Mouse (Mus musculus) CH12.LX (cell line): ENCODE measurements at regions not wholly inside any gene's neighbourhood (a gene's known extent, or its start where the extent isn't known, plus 50 kb on each side); places are given as distances from the start of the nearest gene placed in this dataset.

Source experiments
- DNase-seq: peaks from one replicate; pipeline ENCODE4 v3.0.0-alpha.2; 2013; ENCODE audit errors: extremely low read depth
- H3K27ac ChIP-seq: 2 replicates; pipeline ENCODE4 v1.5.1; 2012; ENCODE audit warnings: low read depth, mild to moderate bottlenecking, control low read depth, moderate library complexity; ENCODE audit not compliant: insufficient read depth
- H3K27me3 ChIP-seq: replicated peaks from 2 replicates; pipeline ENCODE3; 2012; ENCODE audit warnings: inconsistent platforms
- H3K36me3 ChIP-seq, 2 experiments: replicated peaks in 1 of 2; 2 replicates each; pipeline versions ENCODE3 to v1.6.1; 2012; ENCODE audit warnings: inconsistent platforms in 1 of 2, low read length in 1 of 2, mild to moderate bottlenecking in 1 of 2, mixed read lengths in 1 of 2, moderate library complexity in 1 of 2; ENCODE audit not compliant: control insufficient read depth in 1 of 2, insufficient read depth in 1 of 2
- H3K4me1 ChIP-seq, 2 experiments: 2 replicates each; pipeline ENCODE4 v1.6.1; 2012; ENCODE audit warnings: inconsistent platforms in 1 of 2, moderate library complexity in 1 of 2; ENCODE audit not compliant: insufficient read depth in 2 of 2, control insufficient read depth in 1 of 2
- H3K4me2 ChIP-seq: 2 replicates; pipeline ENCODE4 v1.6.1; 2012; ENCODE audit warnings: low read depth, mild to moderate bottlenecking, control low read depth; ENCODE audit not compliant: poor library complexity, insufficient read depth, severe bottlenecking
- H3K4me3 ChIP-seq, 3 experiments: fragments of 150-350 bp in 1 of 3; sonication (generic) in 1 of 3; replicated peaks in 1 of 3; 2 replicates each; pipeline versions ENCODE3 to v1.5.1; 2011 to 2012; ENCODE audit warnings: low read depth in 2 of 3, low read length in 2 of 3, mild to moderate bottlenecking in 2 of 3, moderate library complexity in 2 of 3, control low read depth in 1 of 3, improper control_type of control experiment in 1 of 3, inconsistent platforms in 1 of 3, mixed read lengths in 1 of 3; ENCODE audit not compliant: poor library complexity in 1 of 3
- H3K79me2 ChIP-seq: replicated peaks from 2 replicates; pipeline ENCODE4 v1.6.1; 2012; ENCODE audit warnings: mild to moderate bottlenecking, moderate library complexity; ENCODE audit not compliant: control insufficient read depth, poor library complexity, insufficient read depth, severe bottlenecking; ENCODE audit errors: extremely low read depth
- H3K9ac ChIP-seq: 2 replicates; pipeline ENCODE4 v1.6.1; 2012; ENCODE audit warnings: low read depth, mild to moderate bottlenecking, control low read depth, moderate library complexity; ENCODE audit not compliant: insufficient read depth
- H3K9me3 ChIP-seq: replicated peaks from 2 replicates; pipeline ENCODE3; 2012; ENCODE audit warnings: low read length, inconsistent platforms, mixed read lengths
- BHLHE40 ChIP-seq: IDR thresholded peaks from 2 replicates; pipeline ENCODE4 v1.6.1; 2011; ENCODE audit warnings: mild to moderate bottlenecking, low read depth, low read length, improper control_type of control experiment
- CHD1 ChIP-seq: IDR thresholded peaks from 2 replicates; pipeline ENCODE4 v1.6.1; 2012; ENCODE audit warnings: low read depth, low read length, improper control_type of control experiment, inconsistent platforms
- CHD2 ChIP-seq: IDR thresholded peaks from 2 replicates; pipeline ENCODE4 v1.6.1; 2011; ENCODE audit warnings: low read length, improper control_type of control experiment
- CTCF ChIP-seq, 2 experiments: IDR thresholded peaks in 1 of 2; conservative IDR thresholded peaks in 1 of 2; 2 replicates each; pipeline ENCODE4 v1.5.1; 2011 to 2012; ENCODE audit warnings: low read depth in 2 of 2, low read length in 2 of 2, improper control_type of control experiment in 1 of 2, inconsistent platforms in 1 of 2, mild to moderate bottlenecking in 1 of 2, moderate library complexity in 1 of 2
- E2F4 ChIP-seq: IDR thresholded peaks from 2 replicates; pipeline ENCODE4 v1.6.1; 2011; ENCODE audit warnings: low read depth, low read length, improper control_type of control experiment; ENCODE audit not compliant: insufficient replicate concordance
- ELF1 ChIP-seq: IDR thresholded peaks from 2 replicates; pipeline ENCODE4 v1.6.1; 2014; ENCODE audit warnings: low read depth, mild to moderate bottlenecking, inconsistent platforms, low read length, improper control_type of control experiment
- EP300 ChIP-seq: IDR thresholded peaks from 2 replicates; pipeline ENCODE4 v1.6.1; 2011; ENCODE audit warnings: low read length, improper control_type of control experiment
- ETS1 ChIP-seq: conservative IDR thresholded peaks from 2 replicates; pipeline ENCODE4 v1.6.1; 2012; ENCODE audit warnings: low read depth, mild to moderate bottlenecking, inconsistent platforms, low read length, improper control_type of control experiment, moderate library complexity
- HCFC1 ChIP-seq: IDR thresholded peaks from 2 replicates; pipeline ENCODE4 v1.6.1; 2012; ENCODE audit warnings: low read depth, mild to moderate bottlenecking, inconsistent platforms, low read length, improper control_type of control experiment
- IRF4 ChIP-seq: IDR thresholded peaks from 2 replicates; pipeline ENCODE4 v1.6.1; 2014; ENCODE audit warnings: low read depth, mild to moderate bottlenecking, inconsistent platforms, low read length, improper control_type of control experiment
- JUN ChIP-seq: IDR thresholded peaks from 2 replicates; pipeline ENCODE4 v1.6.1; 2011; ENCODE audit warnings: low read depth, mild to moderate bottlenecking, low read length, improper control_type of control experiment, moderate library complexity; ENCODE audit not compliant: insufficient read depth
- JUND ChIP-seq: conservative IDR thresholded peaks from 2 replicates; pipeline ENCODE4 v1.6.1; 2011; ENCODE audit warnings: low read depth, low read length, improper control_type of control experiment
- KAT2A ChIP-seq: IDR thresholded peaks from 2 replicates; pipeline ENCODE4 v1.6.1; 2012; ENCODE audit warnings: low read length, improper control_type of control experiment, inconsistent platforms; ENCODE audit not compliant: insufficient replicate concordance
- MAFK ChIP-seq: IDR thresholded peaks from 2 replicates; pipeline ENCODE4 v1.6.1; 2011; ENCODE audit warnings: low read length, improper control_type of control experiment; ENCODE audit not compliant: insufficient replicate concordance
- MAZ ChIP-seq: IDR thresholded peaks from 2 replicates; pipeline ENCODE4 v1.6.1; 2012; ENCODE audit warnings: low read depth, mild to moderate bottlenecking, inconsistent platforms, low read length, improper control_type of control experiment, moderate library complexity
- MEF2A ChIP-seq: IDR thresholded peaks from 2 replicates; pipeline ENCODE4 v1.6.1; 2014; ENCODE audit warnings: low read depth, mild to moderate bottlenecking, inconsistent platforms, low read length, improper control_type of control experiment, borderline replicate concordance
- MXI1 ChIP-seq: IDR thresholded peaks from 2 replicates; pipeline ENCODE4 v1.6.1; 2011; ENCODE audit warnings: mild to moderate bottlenecking, low read depth, low read length, improper control_type of control experiment
- MYC ChIP-seq: IDR thresholded peaks from 2 replicates; pipeline ENCODE4 v1.6.1; 2011; ENCODE audit warnings: low read depth, mild to moderate bottlenecking, improper control_type of control experiment, low read length
- NRF1 ChIP-seq: IDR thresholded peaks from 2 replicates; pipeline ENCODE4 v1.6.1; 2014; ENCODE audit warnings: low read depth, mild to moderate bottlenecking, inconsistent platforms, low read length, improper control_type of control experiment, moderate library complexity
- POLR2A ChIP-seq: IDR thresholded peaks from 2 replicates; pipeline ENCODE4 v1.6.1; 2011; ENCODE audit warnings: low read depth, mild to moderate bottlenecking, improper control_type of control experiment, low read length
- POLR2AphosphoS2 ChIP-seq: IDR thresholded peaks from 2 replicates; pipeline ENCODE4 v1.6.1; 2011; ENCODE audit warnings: low read depth, low read length, improper control_type of control experiment
- RAD21 ChIP-seq: IDR thresholded peaks from 2 replicates; pipeline ENCODE4 v1.6.1; 2011; ENCODE audit warnings: low read depth, mild to moderate bottlenecking, low read length, improper control_type of control experiment, moderate library complexity
- RCOR1 ChIP-seq: conservative IDR thresholded peaks from 2 replicates; pipeline ENCODE4 v1.6.1; 2012; ENCODE audit warnings: low read depth, mild to moderate bottlenecking, inconsistent platforms, low read length, improper control_type of control experiment
- SMC3 ChIP-seq: IDR thresholded peaks from 2 replicates; pipeline ENCODE4 v1.6.1; 2011; ENCODE audit warnings: low read depth, low read length, improper control_type of control experiment
- TBP ChIP-seq: conservative IDR thresholded peaks from 2 replicates; pipeline ENCODE4 v1.6.1; 2011; ENCODE audit warnings: low read depth, low read length, improper control_type of control experiment
- UBTF ChIP-seq: IDR thresholded peaks from 2 replicates; pipeline ENCODE4 v1.6.1; 2012; ENCODE audit warnings: low read depth, mild to moderate bottlenecking, inconsistent platforms, low read length, improper control_type of control experiment, moderate library complexity
- USF1 ChIP-seq: IDR thresholded peaks from 2 replicates; pipeline ENCODE4 v1.6.1; 2014; ENCODE audit warnings: low read depth, mild to moderate bottlenecking, inconsistent platforms, low read length, improper control_type of control experiment
- USF2 ChIP-seq: conservative IDR thresholded peaks from 2 replicates; pipeline ENCODE4 v1.6.1; 2011; ENCODE audit warnings: low read depth, low read length, improper control_type of control experiment
- ZMIZ1 ChIP-seq: IDR thresholded peaks from 2 replicates; pipeline ENCODE4 v1.6.1; 2012; ENCODE audit warnings: low read depth, mild to moderate bottlenecking, inconsistent platforms, low read length, improper control_type of control experiment
- ZNF384 ChIP-seq: IDR thresholded peaks from 2 replicates; pipeline ENCODE4 v1.6.1; 2012; ENCODE audit warnings: low read depth, low read length, improper control_type of control experiment, inconsistent platforms
- dilution Hi-C: fragments of 300-500 bp; cut with MboI; formaldehyde crosslinking; loops from 2 replicates; pipeline ENCODE4 v1.14.3; 2020; ENCODE audit warnings: low sequenced_read_pairs; ENCODE audit not compliant: extremely low pct_unique_long_range_greater_than_20kb, extremely low pct_ligation_motif_present
- in situ Hi-C: fragments of 300-500 bp; cut with MboI; formaldehyde crosslinking; loops from 3 replicates; pipeline ENCODE4 v1.14.3; 2019; ENCODE audit warnings: low sequenced_read_pairs, low pct_ligation_motif_present, low pct_unique_long_range_greater_than_20kb, mixed read lengths

- H3K4me2 ChIP-seq = no peak overlapping the region
- no peak overlapping the region for H3K27ac ChIP-seq
- DNase-seq = no peak
- no peaks in the 10 kb centered on the region for H3K9me3 ChIP-seq
- H3K36me3 ChIP-seq = no peaks in the 10 kb centered on the region
- TF ChIP-seq CHD1 (no peak), MXI1 (no peak), UBTF (no peak), RAD21 (no peak), CTCF (conservative IDR thresholded peaks at IDR 0.05 in 1 of 2, IDR thresholded peaks at IDR 0.05 in 1 of 2; ENCODE audit: low read depth in 2 of 2, low read length in 2 of 2) (no peak), USF1 (no peak), SMC3 (no peak), JUND (no peak), IRF4 (no peak), JUN (no peak), MAFK (no peak), CHD2 (no peak), MAZ (no peak), E2F4 (no peak), RCOR1 (no peak), ELF1 (no peak), ETS1 (no peak), EP300 (no peak), BHLHE40 (no peak), POLR2AphosphoS2 (no peak)
- in situ Hi-C loops = no loop called here
- no peaks in the 10 kb centered on the region for H3K79me2 ChIP-seq
- no peak overlapping the region for H3K4me3 ChIP-seq
- dilution Hi-C loops = no loop called here
- no peaks in the 10 kb centered on the region for H3K27me3 ChIP-seq
- H3K9ac ChIP-seq = no peak overlapping the region
- no peaks in the 10 kb centered on the region for H3K4me1 ChIP-seq
Measured at GRCm38 (mm10) chr13:85484790-85485189, 195.9 kb upstream of the Rasa1 start.

DNA sequence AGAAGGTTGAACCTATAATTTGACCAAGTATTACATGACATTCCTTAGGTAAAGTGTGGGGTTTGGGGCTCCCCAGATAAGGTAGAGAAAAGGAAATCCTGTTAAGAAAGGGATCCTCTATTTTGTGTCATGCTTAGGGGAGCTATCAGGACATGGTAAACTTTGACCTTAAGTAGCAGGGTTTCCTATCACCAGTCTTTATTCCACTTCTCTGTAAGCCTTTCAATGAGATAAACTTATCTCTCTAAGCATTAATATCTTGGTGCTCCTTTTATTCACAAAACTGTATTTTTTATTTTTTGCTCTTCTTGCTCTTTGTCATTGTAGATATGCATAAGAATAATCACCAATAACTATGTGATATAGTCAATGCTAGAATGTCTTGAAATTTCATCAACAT, 194.4 kb upstream of the Rasa1 start:
- dilution Hi-C loops = no loop called here
- DNase-seq = no peak
- Histone ChIP-seq H3K4me2 (no peak overlapping the region), H3K79me2 (no peaks in the 10 kb centered on the region), H3K4me3 (no peak overlapping the region), H3K9me3 (no peaks in the 10 kb centered on the region), H3K36me3 (no peaks in the 10 kb centered on the region), H3K4me1 (no peaks in the 10 kb centered on the region), H3K27ac (no peak overlapping the region), H3K9ac (no peak overlapping the region), H3K27me3 (no peaks in the 10 kb centered on the region)
- in situ Hi-C loops = no loop called here
- TF ChIP-seq RCOR1 (no peak), KAT2A (no peak), POLR2A (no peak), CHD1 (no peak), USF2 (no peak), MXI1 (no peak), MYC (no peak), ZMIZ1 (no peak), IRF4 (no peak), HCFC1 (no peak), MEF2A (no peak), TBP (no peak), USF1 (no peak), ELF1 (no peak), ZNF384 (no peak), NRF1 (no peak), MAFK (no peak)
